Mouse (Mus musculus) brain, embryonic 14.5 days (tissue): ENCODE data around the gene Slc16a10.

Experiments
- CTCF ChIP-seq: fragments of 200-500 bp; IDR thresholded peaks from 2 replicates; pipeline ENCODE4 v1.5.1; 2012; ENCODE audit warnings: inconsistent platforms, mild to moderate bottlenecking, moderate library complexity, borderline replicate concordance; ENCODE audit not compliant: insufficient read depth, insufficient read length; ENCODE audit errors: extremely low read depth
- POLR2A ChIP-seq: fragments of 200-500 bp; IDR thresholded peaks from 2 replicates; pipeline ENCODE4 v1.6.1; 2012; ENCODE audit warnings: mild to moderate bottlenecking, inconsistent platforms, borderline replicate concordance; ENCODE audit not compliant: poor library complexity, insufficient read depth, insufficient read length, severe bottlenecking; ENCODE audit errors: extremely low read depth

DNA sequence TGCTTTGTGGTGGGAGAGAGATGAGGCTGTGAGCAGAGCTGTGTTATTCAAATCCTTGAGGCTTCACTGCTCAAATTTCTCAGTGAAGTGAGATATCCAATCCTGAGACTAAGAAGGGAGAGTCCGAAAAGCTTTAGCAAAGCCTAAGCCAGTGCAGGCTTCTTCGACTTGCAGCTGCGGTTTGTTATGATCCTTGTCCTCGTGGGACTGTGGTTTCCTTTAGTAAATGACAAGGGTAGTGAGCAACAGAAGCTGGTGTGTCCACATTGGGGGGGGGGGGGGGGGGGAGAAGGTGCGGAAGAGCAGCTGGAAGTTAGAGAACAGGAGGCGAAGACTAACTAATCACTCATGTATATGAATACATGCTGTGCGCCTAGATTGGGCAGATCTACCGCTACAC, 29.2 kb upstream of the Slc16a10 start:
- TF ChIP-seq POLR2A (no peak), CTCF (no peak)
